Mouse (Mus musculus): ENCODE results near the gene Cd83. TPM values are rescaled to one million over a fixed set of nuclear protein-coding genes. Genes with fewer than 3 reads are reported as not detected.
A peak's percentile ranks its signal among the peaks of the same experiment; 100 is the strongest.

Gene Cd83
- polyA plus RNA-seq (2014; fragmentation: Nextera tagmentation; extraction: Ambion mirVana): 12.9 and 14.3 TPM in 2 replicates

- H3K9ac ChIP-seq: peak within 1 kb of the TSS; percentile 69
- 5% methylated on average over 73 of the region's 73 CpGs for WGBS
- ATAC-seq (ENCODE audit: insufficient read depth) (peak; percentile 78), DNase-seq (peak; percentile 84)
- no peaks in the 10 kb centered on the region for H3K27me3 ChIP-seq (ENCODE audit: insufficient read depth, low read length)
- H3K4me1 ChIP-seq (ENCODE audit: insufficient read depth): peaks cover 19% of the 10 kb centered on the region
- peak within 1 kb of the TSS; percentile 56 for H3K4me3 ChIP-seq (ENCODE audit: low read depth, low read length)
- no peak within 1 kb of the TSS; the same call in 1 of the 2 replicates for H3K27ac ChIP-seq (ENCODE audit: low read depth)
- H3K4me2 ChIP-seq: peak within 1 kb of the TSS; percentile 97
- H3K36me3 ChIP-seq (ENCODE audit: insufficient read depth): no peaks in the 10 kb centered on the region
- TF ChIP-seq CTCF (IDR thresholded peaks at IDR 0.05; ENCODE audit: low read depth): no peak
- no peaks in the 10 kb centered on the region for H3K9me3 ChIP-seq (ENCODE audit: low read depth, low read length)
Observed at GRCm38 (mm10) chr13:43784725-43785711, at the start of gene Cd83. Gene Cd83 (plus strand): TSS chr13:43784775.

DNA sequence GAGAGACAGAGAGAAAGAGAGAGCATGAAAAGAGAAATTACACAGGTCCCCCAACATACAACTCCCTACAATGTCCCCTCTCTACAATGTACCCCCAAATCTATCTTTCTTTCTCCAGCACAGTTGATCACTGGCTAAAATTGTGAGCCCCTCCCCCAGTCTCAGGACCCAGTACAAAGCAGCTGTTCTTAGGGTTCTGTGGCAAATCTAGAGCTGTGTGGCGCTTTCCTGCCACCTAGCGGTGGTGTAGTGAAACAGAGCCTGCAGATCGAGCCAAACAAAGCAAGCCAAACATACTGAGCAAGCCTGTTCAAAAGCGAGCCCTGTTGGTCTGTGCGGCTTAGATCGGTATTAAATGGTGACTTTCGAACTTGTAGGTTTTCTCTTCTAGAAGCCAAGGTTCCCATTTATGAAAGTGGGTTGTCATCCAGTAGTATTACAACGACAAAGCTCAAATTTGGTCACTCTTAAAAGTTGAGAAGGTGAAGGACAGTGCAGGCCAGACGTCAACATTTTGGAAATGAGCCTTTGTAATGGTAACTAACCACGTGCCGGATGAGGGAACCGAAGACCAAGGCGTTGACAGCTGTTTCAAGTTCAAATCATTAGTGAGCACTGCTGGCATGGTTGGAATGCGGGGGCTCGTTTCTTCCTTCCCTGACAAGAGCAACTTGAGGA lies 44.8 kb upstream of the Cd83 start:
- peak; percentile 94 for DNase-seq
- WGBS: 13% methylated on average over 15 of the region's 15 CpGs
- TF ChIP-seq CTCF (IDR thresholded peaks at IDR 0.05; ENCODE audit: low read depth): peak; percentile 98
- Histone ChIP-seq H3K4me3 (ENCODE audit: low read depth, low read length) (no peak overlapping the region), H3K4me2 (no peak overlapping the region), H3K36me3 (ENCODE audit: insufficient read depth) (no peaks in the 10 kb centered on the region), H3K27me3 (ENCODE audit: insufficient read depth, low read length) (no peaks in the 10 kb centered on the region), H3K9ac (no peak overlapping the region), H3K4me1 (ENCODE audit: insufficient read depth) (0 out of 2 replicates have a peak, but pooled peaks cover under 1% of the 10 kb centered on the region), H3K9me3 (ENCODE audit: low read depth, low read length) (no peaks in the 10 kb centered on the region), H3K27ac (ENCODE audit: low read depth) (peak overlapping the region; percentile 36; the same call in 1 of the 2 replicates)
- ATAC-seq (ENCODE audit: insufficient read depth): peak; percentile 87

GRCm38 (mm10) chr13:43740276-43740608 lies 44.3 kb upstream of the Cd83 start:
- Histone ChIP-seq H3K27ac (ENCODE audit: low read depth) (0 out of 2 replicates have a peak overlapping the region, but pooled peaks have one; percentile 36), H3K4me3 (ENCODE audit: low read depth, low read length) (no peak overlapping the region), H3K36me3 (ENCODE audit: insufficient read depth) (no peaks in the 10 kb centered on the region), H3K9ac (no peak overlapping the region), H3K4me1 (ENCODE audit: insufficient read depth) (no peaks in the 10 kb centered on the region), H3K4me2 (no peak overlapping the region), H3K9me3 (ENCODE audit: low read depth, low read length) (no peaks in the 10 kb centered on the region), H3K27me3 (ENCODE audit: insufficient read depth, low read length) (no peaks in the 10 kb centered on the region)
- ATAC-seq (ENCODE audit: insufficient read depth): 0 out of 2 replicates have a peak, but pooled peaks have one; percentile 23
- no peak for TF ChIP-seq CTCF (IDR thresholded peaks at IDR 0.05; ENCODE audit: low read depth)
- 54% methylated on average over 7 of the region's 7 CpGs for WGBS
- no peak for DNase-seq

- H3K9me3 ChIP-seq (ENCODE audit: low read depth, low read length): no peaks in the 10 kb centered on the region
- H3K36me3 ChIP-seq (ENCODE audit: insufficient read depth): no peaks in the 10 kb centered on the region
- no peaks in the 10 kb centered on the region for H3K27me3 ChIP-seq (ENCODE audit: insufficient read depth, low read length)
- no peak overlapping the region for H3K4me2 ChIP-seq
- ATAC-seq (ENCODE audit: insufficient read depth): no peak
- no peak for DNase-seq
- H3K27ac ChIP-seq (ENCODE audit: low read depth): no peak overlapping the region
- 58% methylated on average over 3 of the region's 3 CpGs for WGBS
- no peak overlapping the region for H3K4me3 ChIP-seq (ENCODE audit: low read depth, low read length)
- no peak overlapping the region for H3K9ac ChIP-seq
- no peaks in the 10 kb centered on the region for H3K4me1 ChIP-seq (ENCODE audit: insufficient read depth)
- TF ChIP-seq CTCF (IDR thresholded peaks at IDR 0.05; ENCODE audit: low read depth): no peak
Observed at GRCm38 (mm10) chr13:43742677-43743076, 41.9 kb upstream of the Cd83 start.

GRCm38 (mm10) chr13:43744259-43744658 lies 40.3 kb upstream of the Cd83 start:
- H3K4me1 ChIP-seq (ENCODE audit: insufficient read depth): no peaks in the 10 kb centered on the region
- H3K4me2 ChIP-seq: no peak overlapping the region
- H3K27me3 ChIP-seq (ENCODE audit: insufficient read depth, low read length): no peaks in the 10 kb centered on the region
- no peak for TF ChIP-seq CTCF (IDR thresholded peaks at IDR 0.05; ENCODE audit: low read depth)
- no peak overlapping the region for H3K4me3 ChIP-seq (ENCODE audit: low read depth, low read length)
- WGBS: 90% methylated on average over 7 of the region's 7 CpGs
- no peak for ATAC-seq (ENCODE audit: insufficient read depth)
- H3K9ac ChIP-seq: no peak overlapping the region
- no peaks in the 10 kb centered on the region for H3K9me3 ChIP-seq (ENCODE audit: low read depth, low read length)
- no peaks in the 10 kb centered on the region for H3K36me3 ChIP-seq (ENCODE audit: insufficient read depth)
- no peak overlapping the region for H3K27ac ChIP-seq (ENCODE audit: low read depth)
- no peak for DNase-seq

- no peak overlapping the region for H3K4me2 ChIP-seq
- H3K27ac ChIP-seq (ENCODE audit: low read depth): no peak overlapping the region
- H3K36me3 ChIP-seq (ENCODE audit: insufficient read depth): no peaks in the 10 kb centered on the region
- DNase-seq (peak; percentile 39), ATAC-seq (ENCODE audit: insufficient read depth) (no peak)
- no peak overlapping the region for H3K9ac ChIP-seq
- H3K9me3 ChIP-seq (ENCODE audit: low read depth, low read length): no peaks in the 10 kb centered on the region
- peak; percentile 45 for TF ChIP-seq CTCF (IDR thresholded peaks at IDR 0.05; ENCODE audit: low read depth)
- no peak overlapping the region for H3K4me3 ChIP-seq (ENCODE audit: low read depth, low read length)
- WGBS: 81% methylated on average over 3 of the region's 3 CpGs
- peaks cover 3% of the 10 kb centered on the region; the same call in 1 of the 2 replicates for H3K4me1 ChIP-seq (ENCODE audit: insufficient read depth)
- no peaks in the 10 kb centered on the region for H3K27me3 ChIP-seq (ENCODE audit: insufficient read depth, low read length)
Observed at GRCm38 (mm10) chr13:43750301-43750700, 34.3 kb upstream of the Cd83 start.

GRCm38 (mm10) chr13:43750966-43751365 lies 33.6 kb upstream of the Cd83 start:
- no peak overlapping the region for H3K4me2 ChIP-seq
- DNase-seq (no peak), ATAC-seq (ENCODE audit: insufficient read depth) (no peak)
- no peaks in the 10 kb centered on the region for H3K27me3 ChIP-seq (ENCODE audit: insufficient read depth, low read length)
- H3K4me1 ChIP-seq (ENCODE audit: insufficient read depth): peaks cover 3% of the 10 kb centered on the region; the same call in 1 of the 2 replicates
- H3K9ac ChIP-seq: no peak overlapping the region
- no peak overlapping the region for H3K4me3 ChIP-seq (ENCODE audit: low read depth, low read length)
- H3K9me3 ChIP-seq (ENCODE audit: low read depth, low read length): no peaks in the 10 kb centered on the region
- 84% methylated on average over 6 of the region's 6 CpGs for WGBS
- H3K27ac ChIP-seq (ENCODE audit: low read depth): no peak overlapping the region
- no peaks in the 10 kb centered on the region for H3K36me3 ChIP-seq (ENCODE audit: insufficient read depth)
- no peak for TF ChIP-seq CTCF (IDR thresholded peaks at IDR 0.05; ENCODE audit: low read depth)

Data from lung, embryonic 14.5 days (tissue).